In the genomic region with DNA sequence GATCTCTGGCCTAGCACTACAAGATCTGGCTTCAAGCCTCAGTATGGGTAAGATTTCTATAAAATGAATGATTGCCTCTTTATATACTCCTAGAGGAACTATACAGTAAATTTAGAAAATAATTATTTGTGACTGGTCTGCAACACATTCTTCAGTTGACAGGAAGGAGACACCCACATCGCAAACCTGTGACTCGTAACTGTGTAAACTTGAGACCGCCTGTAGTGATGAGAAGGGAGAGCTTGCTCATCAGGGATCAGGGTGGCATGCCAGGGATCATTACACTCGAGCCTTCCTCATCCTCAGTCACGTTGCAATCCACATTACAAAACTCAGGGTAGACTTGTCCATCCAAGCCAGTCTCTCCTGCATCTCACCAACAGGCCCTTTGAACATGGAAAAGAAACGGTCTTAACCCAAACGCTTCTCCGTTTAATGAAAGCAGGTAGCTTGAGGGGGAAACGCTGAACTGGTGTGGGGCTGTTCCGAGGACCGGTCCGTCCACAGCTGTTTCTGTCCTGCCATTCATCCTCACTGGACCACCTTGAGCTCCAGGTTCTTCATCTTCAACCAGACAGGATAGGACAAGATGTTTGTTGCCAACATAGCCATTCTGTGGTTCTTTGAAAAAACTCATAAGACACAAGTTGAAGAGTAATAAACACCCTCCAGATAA, we compare ENCODE assay signal across 27 mouse cellular contexts. TPM values are rescaled to one million over a fixed set of nuclear protein-coding genes. Genes with fewer than 3 reads are reported as not detected.
DNase-seq lines count a peak whose midpoint lies in the region; ATAC-seq and TF ChIP-seq lines count a peak whose summit lies in the region.
"Had no signal": no experiment of that assay in that cellular context is flagged by ENCODE, and none has a peak within 500 bp of the region (broad histone marks: within the 10 kb centered on the region; RNA-seq: fewer than 3 reads in every experiment).

No protein-coding gene starts in this region.

- H3K27me3 ChIP-seq in forebrain, embryonic 10.5 days (ENCODE audit: poor library complexity, severe bottlenecking) = no peaks in the 10 kb centered on the region
- no peaks in the 10 kb centered on the region for H3K27me3 ChIP-seq in forebrain, embryonic 13.5 days
- no peaks in the 10 kb centered on the region for H3K27me3 ChIP-seq in heart, embryonic 10.5 days (ENCODE audit: insufficient read depth, poor library complexity, severe bottlenecking)
- H3K27me3 ChIP-seq in heart, embryonic 12.5 days (replicated peaks) = no peaks in the 10 kb centered on the region; the same call in 1 of the 2 replicates
- H3K27me3 ChIP-seq: CH12.LX; embryonic facial prominence, embryonic 12.5 days; forebrain, embryonic 12.5 days; forebrain, embryonic 15.5 days; Patski had no signal

- H3K4me1 ChIP-seq in forebrain, embryonic 10.5 days = no peaks in the 10 kb centered on the region
- H3K4me1 ChIP-seq in forebrain, embryonic 13.5 days = no peaks in the 10 kb centered on the region
- 0 out of 2 replicates have a peak, but pooled peaks cover 6% of the 10 kb centered on the region for H3K4me1 ChIP-seq in heart, embryonic 10.5 days
- peaks cover 5% of the 10 kb centered on the region; the same call in 1 of the 2 replicates for H3K4me1 ChIP-seq in heart, embryonic 12.5 days (replicated peaks)
- H3K4me1 ChIP-seq: embryonic facial prominence, embryonic 10.5 days; embryonic facial prominence, embryonic 12.5 days; forebrain, embryonic 12.5 days; forebrain, embryonic 15.5 days had no signal

- TF ChIP-seq CTCF in layer of hippocampus, adult 2 months (conservative IDR thresholded peaks at IDR 0.05) = no peak

- no peak overlapping the region for H3K27ac ChIP-seq in forebrain, embryonic 10.5 days
- H3K27ac ChIP-seq in forebrain, embryonic 13.5 days = no peak overlapping the region
- H3K27ac ChIP-seq in heart, embryonic 10.5 days = no peak overlapping the region
- H3K27ac ChIP-seq in heart, embryonic 12.5 days (ENCODE audit: poor library complexity, severe bottlenecking) = no peak overlapping the region
- H3K27ac ChIP-seq in layer of hippocampus, adult 2 months = no peak overlapping the region
- H3K27ac ChIP-seq: embryonic facial prominence, embryonic 10.5 days; embryonic facial prominence, embryonic 12.5 days; forebrain, embryonic 12.5 days; forebrain, embryonic 15.5 days had no signal

- no peak for ATAC-seq in forebrain, embryonic 13.5 days
- no peak for ATAC-seq in heart, embryonic 12.5 days (ENCODE audit: insufficient number of reproducible peaks, low FRiP score)
- ATAC-seq: activated CD4-positive, CD25-positive, alpha-beta regulatory T cell, adult 4 months; CD4-positive, CD25-positive, alpha-beta regulatory T cell, adult 4 months; forebrain, embryonic 15.5 days; forebrain, postnatal 0 days; Patski had no signal

- H3K9me3 ChIP-seq in forebrain, embryonic 10.5 days = no peaks in the 10 kb centered on the region
- H3K9me3 ChIP-seq in forebrain, embryonic 13.5 days (replicated peaks) = no peaks in the 10 kb centered on the region
- no peaks in the 10 kb centered on the region for H3K9me3 ChIP-seq in heart, embryonic 10.5 days
- no peaks in the 10 kb centered on the region for H3K9me3 ChIP-seq in heart, embryonic 12.5 days (replicated peaks)
- H3K9me3 ChIP-seq: embryonic facial prominence, embryonic 10.5 days; embryonic facial prominence, embryonic 12.5 days; forebrain, embryonic 12.5 days; forebrain, embryonic 15.5 days; G1E had no signal

- peak; percentile 7 for DNase-seq in forebrain, embryonic 10.5 days (ENCODE audit: extremely low spot score, low spot score)
- peak; percentile 17 for DNase-seq in heart, embryonic 10.5 days (ENCODE audit: low spot score)
- DNase-seq in 3T3-L1 (ENCODE audit: low read depth, low spot score) = peak; percentile 70
- DNase-seq in layer of hippocampus, adult 2 months (ENCODE audit: low spot score in 2 of 2) = no peak
- DNase-seq: adrenal gland, adult 8-10 months; adrenal gland, postnatal 14 days; adrenal gland, postnatal 36 days; cerebellum, adult 11-12 months; cerebellum, adult 2 months; cerebellum, adult 9-10 months; cerebellum, postnatal 10 days; cerebellum, postnatal 25 days; forebrain, postnatal 0 days had no signal

- no peak overlapping the region for H3K9ac ChIP-seq in forebrain, embryonic 13.5 days
- H3K9ac ChIP-seq in heart, embryonic 12.5 days = no peak overlapping the region
- H3K9ac ChIP-seq: embryonic facial prominence, embryonic 12.5 days; forebrain, embryonic 12.5 days; forebrain, embryonic 15.5 days; forebrain, postnatal 0 days had no signal

- no peak overlapping the region for H3K4me3 ChIP-seq in forebrain, embryonic 10.5 days
- no peak overlapping the region for H3K4me3 ChIP-seq in forebrain, embryonic 13.5 days
- H3K4me3 ChIP-seq in heart, embryonic 10.5 days = no peak overlapping the region
- no peak overlapping the region for H3K4me3 ChIP-seq in heart, embryonic 12.5 days
- no peak overlapping the region for H3K4me3 ChIP-seq in layer of hippocampus, adult 2 months
- H3K4me3 ChIP-seq: embryonic facial prominence, embryonic 10.5 days; embryonic facial prominence, embryonic 12.5 days; forebrain, embryonic 12.5 days; forebrain, embryonic 15.5 days had no signal

- no peak overlapping the region for H3K4me2 ChIP-seq in forebrain, embryonic 13.5 days
- no peak overlapping the region for H3K4me2 ChIP-seq in heart, embryonic 12.5 days
- H3K4me2 ChIP-seq: embryonic facial prominence, embryonic 12.5 days; forebrain, embryonic 12.5 days; forebrain, embryonic 15.5 days had no signal

- 90% methylated on average over 12 of the region's 12 CpGs for WGBS in forebrain, embryonic 10.5 days
- 88% methylated on average over 12 of the region's 12 CpGs for WGBS in forebrain, embryonic 13.5 days
- 83% methylated on average over 12 of the region's 12 CpGs for WGBS in heart, embryonic 10.5 days
- WGBS in heart, embryonic 12.5 days = 81% methylated on average over 12 of the region's 12 CpGs

- no peaks in the 10 kb centered on the region for H3K36me3 ChIP-seq in forebrain, embryonic 10.5 days (replicated peaks)
- no peaks in the 10 kb centered on the region for H3K36me3 ChIP-seq in forebrain, embryonic 13.5 days (ENCODE audit: poor library complexity, severe bottlenecking)
- no peaks in the 10 kb centered on the region for H3K36me3 ChIP-seq in heart, embryonic 10.5 days
- no peaks in the 10 kb centered on the region for H3K36me3 ChIP-seq in heart, embryonic 12.5 days
- H3K36me3 ChIP-seq: embryonic facial prominence, embryonic 10.5 days; embryonic facial prominence, embryonic 12.5 days; forebrain, embryonic 12.5 days; forebrain, embryonic 15.5 days; G1E had no signal

RNA-seq across cellular contexts. Expression of a gene that starts 16.7 kb away (rescaled TPM):
- polyA plus RNA-seq in forebrain, embryonic 10.5 days (2016; fragmentation: Nextera tagmentation; extraction: Ambion mirVana) = not detected in 2 replicates
- polyA plus RNA-seq in forebrain, embryonic 13.5 days (2015; fragmentation: Nextera tagmentation; extraction: Ambion mirVana) = not detected in 2 replicates
- not detected in 2 replicates for polyA plus RNA-seq in heart, embryonic 10.5 days (2016; fragmentation: Nextera tagmentation; extraction: Ambion mirVana)
- polyA plus RNA-seq in heart, embryonic 12.5 days (2016; fragmentation: Nextera tagmentation; extraction: Ambion mirVana) = 0.05 TPM in 1 of 2 replicates, not detected in the other
- total RNA-seq in layer of hippocampus, adult 2 months (2021) = not detected
- total RNA-seq: CH12.LX; forebrain, postnatal 0 days had no signal
- polyA plus RNA-seq: activated CD4-positive, CD25-positive, alpha-beta regulatory T cell, adult 4 months; CD4-positive, CD25-positive, alpha-beta regulatory T cell, adult 4 months; cerebellum, adult 2 months; cortical plate, adult 2 months; embryonic facial prominence, embryonic 10.5 days; embryonic facial prominence, embryonic 12.5 days; embryonic facial prominence, embryonic 14.5 days; forebrain, embryonic 12.5 days; forebrain, embryonic 15.5 days; forebrain, postnatal 0 days; G1E had no signal

RNA-seq across cellular contexts. Expression of a gene that starts 54.5 kb away (rescaled TPM):
- polyA plus RNA-seq in forebrain, embryonic 10.5 days (2016; fragmentation: Nextera tagmentation; extraction: Ambion mirVana) = not detected in 2 replicates
- polyA plus RNA-seq in forebrain, embryonic 13.5 days (2015; fragmentation: Nextera tagmentation; extraction: Ambion mirVana) = 0.04 TPM in 1 of 2 replicates, not detected in the other
- 0.02 and 0.13 TPM in 2 replicates for polyA plus RNA-seq in heart, embryonic 10.5 days (2016; fragmentation: Nextera tagmentation; extraction: Ambion mirVana)
- 0.14 TPM in 1 of 2 replicates, not detected in the other for polyA plus RNA-seq in heart, embryonic 12.5 days (2016; fragmentation: Nextera tagmentation; extraction: Ambion mirVana)
- total RNA-seq in layer of hippocampus, adult 2 months (2021) = not detected
- total RNA-seq: adrenal gland, adult 18-20 months had no signal
- polyA plus RNA-seq: cerebellum, adult 2 months; cortical plate, adult 2 months; embryonic facial prominence, embryonic 10.5 days; embryonic facial prominence, embryonic 12.5 days; embryonic facial prominence, embryonic 14.5 days; forebrain, embryonic 12.5 days; forebrain, embryonic 15.5 days; G1E had no signal

Comparison
In these comparisons a context has a peak if more than half of its experiments do, and no peak if none do; other contexts are left out.
1. DNase-seq: peak in forebrain, embryonic 10.5 days (single experiment), heart, embryonic 10.5 days (single experiment) and 3T3-L1 (single experiment); none in layer of hippocampus, adult 2 months (0 of 2).